9 mouse cellular contexts compared by ENCODE assay signal in the genomic region with DNA sequence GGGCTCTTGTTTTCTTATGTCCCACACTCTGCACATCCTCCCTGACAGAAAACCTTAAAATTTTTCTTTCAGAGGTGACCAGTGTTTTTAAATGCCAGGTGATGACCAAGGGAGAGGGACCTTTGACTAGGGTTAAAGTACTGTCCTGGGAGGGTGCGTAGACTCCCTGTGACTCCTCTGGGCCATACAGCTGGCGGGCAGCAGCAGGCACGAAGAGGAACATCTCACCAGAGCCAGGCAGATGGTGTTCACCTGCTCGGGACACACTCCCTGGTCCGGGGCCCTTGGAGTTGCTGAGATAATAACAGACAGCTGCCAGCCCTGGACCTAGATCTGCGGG.
A peak's percentile ranks its signal among the peaks of the same experiment; 100 is the strongest.
DNase-seq lines count a peak whose midpoint lies in the region; ATAC-seq and TF ChIP-seq lines count a peak whose summit lies in the region.
"Had no signal": no experiment of that assay in that cellular context is flagged by ENCODE, and none has a peak within 500 bp of the region (broad histone marks: within the 10 kb centered on the region; RNA-seq: fewer than 3 reads in every experiment).

No protein-coding gene starts in this region.

- no peak for ATAC-seq in heart, embryonic 11.5 days (replicated peaks; ENCODE audit: insufficient number of reproducible peaks, low FRiP score, low TSS enrichment)
- no peak for ATAC-seq in embryonic facial prominence, embryonic 13.5 days (ENCODE audit: insufficient number of reproducible peaks, insufficient read depth, low FRiP score, low TSS enrichment, low read depth)
- ATAC-seq in hindbrain, postnatal 0 days = no peak; the same call in 1 of the 2 replicates
- no peak for ATAC-seq in midbrain, embryonic 15.5 days (replicated peaks)
- ATAC-seq: Patski had no signal

- DNase-seq in heart, adult 2 months = no peak
- DNase-seq in hindbrain, postnatal 0 days (ENCODE audit: low spot score) = no peak
- no peak for DNase-seq in right cerebral cortex, postnatal 25 days
- DNase-seq in adrenal gland, postnatal 36 days = no peak
- DNase-seq in right cerebral cortex, adult 2 months (ENCODE audit: low spot score in 2 of 2) = no peak

- no peaks in the 10 kb centered on the region for H3K9me3 ChIP-seq in heart, embryonic 11.5 days (replicated peaks; ENCODE audit: control insufficient read depth, low read length)
- H3K9me3 ChIP-seq in embryonic facial prominence, embryonic 13.5 days = no peaks in the 10 kb centered on the region
- no peaks in the 10 kb centered on the region for H3K9me3 ChIP-seq in hindbrain, postnatal 0 days (ENCODE audit: low read length)
- no peaks in the 10 kb centered on the region for H3K9me3 ChIP-seq in midbrain, embryonic 15.5 days

- TF ChIP-seq POLR2A in heart, adult 2 months (IDR thresholded peaks at IDR 0.05; ENCODE audit: insufficient read depth, low read depth, low read length) = no peak

- H3K4me3 ChIP-seq in heart, adult 2 months = no peak overlapping the region
- H3K4me3 ChIP-seq in heart, embryonic 11.5 days (ENCODE audit: low read depth, low read length) = no peak overlapping the region
- no peak overlapping the region for H3K4me3 ChIP-seq in embryonic facial prominence, embryonic 13.5 days
- H3K4me3 ChIP-seq in hindbrain, postnatal 0 days (ENCODE audit: low read length) = no peak overlapping the region
- no peak overlapping the region for H3K4me3 ChIP-seq in midbrain, embryonic 15.5 days

- TF ChIP-seq CTCF in heart, adult 2 months (IDR thresholded peaks at IDR 0.05) = no peak
- no peak for TF ChIP-seq CTCF in hindbrain, postnatal 0 days (IDR thresholded peaks at IDR 0.05; ENCODE audit: low read depth)

- no peaks in the 10 kb centered on the region for H3K36me3 ChIP-seq in heart, adult 2 months (ENCODE audit: control insufficient read depth, insufficient read depth, low read length)
- no peaks in the 10 kb centered on the region for H3K36me3 ChIP-seq in heart, embryonic 11.5 days (ENCODE audit: control insufficient read depth, insufficient read depth, low read length)
- H3K36me3 ChIP-seq in embryonic facial prominence, embryonic 13.5 days = no peaks in the 10 kb centered on the region
- H3K36me3 ChIP-seq in hindbrain, postnatal 0 days (ENCODE audit: insufficient read depth, low read length) = no peaks in the 10 kb centered on the region
- H3K36me3 ChIP-seq in midbrain, embryonic 15.5 days (replicated peaks) = no peaks in the 10 kb centered on the region

- no peaks in the 10 kb centered on the region for H3K27me3 ChIP-seq in heart, adult 2 months (ENCODE audit: control insufficient read depth, insufficient read depth, low read length)
- no peaks in the 10 kb centered on the region for H3K27me3 ChIP-seq in heart, embryonic 11.5 days (ENCODE audit: control insufficient read depth, insufficient read depth, low read length)
- no peaks in the 10 kb centered on the region for H3K27me3 ChIP-seq in embryonic facial prominence, embryonic 13.5 days
- H3K27me3 ChIP-seq in hindbrain, postnatal 0 days (ENCODE audit: insufficient read depth, low read length) = no peaks in the 10 kb centered on the region
- no peaks in the 10 kb centered on the region for H3K27me3 ChIP-seq in midbrain, embryonic 15.5 days (replicated peaks)
- H3K27me3 ChIP-seq: Patski had no signal

- 77% methylated on average over 6 of the region's 6 CpGs for WGBS in heart, adult 2 months
- 77% methylated on average over 6 of the region's 6 CpGs for WGBS in heart, embryonic 11.5 days (ENCODE audit: insufficient replicate concordance)
- 50% methylated on average over 6 of the region's 6 CpGs for WGBS in embryonic facial prominence, embryonic 13.5 days
- WGBS in hindbrain, postnatal 0 days = 35% methylated on average over 6 of the region's 6 CpGs
- 20% methylated on average over 6 of the region's 6 CpGs for WGBS in midbrain, embryonic 15.5 days

- no peak overlapping the region for H3K4me2 ChIP-seq in heart, embryonic 11.5 days
- H3K4me2 ChIP-seq in embryonic facial prominence, embryonic 13.5 days = no peak overlapping the region
- H3K4me2 ChIP-seq in hindbrain, postnatal 0 days (ENCODE audit: low read depth, low read length) = no peak overlapping the region
- H3K4me2 ChIP-seq in midbrain, embryonic 15.5 days = no peak overlapping the region; the same call in 1 of the 2 replicates

- intact Hi-C loops in heart, adult 2 months (cut with DNase I) = loop anchor here (1.0 to 5.0 kb wide), 2 partner anchors 78 to 173 kb away; no protein-coding TSS in a partner anchor

- no peaks in the 10 kb centered on the region; the same call in 1 of the 2 replicates for H3K79me2 ChIP-seq in heart, adult 2 months (replicated peaks; ENCODE audit: control insufficient read depth, insufficient read depth, low read length)

- H3K9ac ChIP-seq in heart, adult 2 months (ENCODE audit: low read depth, low read length) = no peak overlapping the region
- H3K9ac ChIP-seq in heart, embryonic 11.5 days (ENCODE audit: low read depth, low read length) = no peak overlapping the region
- no peak overlapping the region for H3K9ac ChIP-seq in embryonic facial prominence, embryonic 13.5 days
- H3K9ac ChIP-seq in hindbrain, postnatal 0 days (replicated peaks; ENCODE audit: low read length) = no peak overlapping the region
- H3K9ac ChIP-seq in midbrain, embryonic 15.5 days = no peak overlapping the region

- H3K4me1 ChIP-seq in heart, adult 2 months (ENCODE audit: control insufficient read depth, insufficient read depth, low read length) = peaks cover 21% of the 10 kb centered on the region
- peaks cover 33% of the 10 kb centered on the region for H3K4me1 ChIP-seq in heart, embryonic 11.5 days (ENCODE audit: control insufficient read depth, insufficient read depth, low read length)
- H3K4me1 ChIP-seq in embryonic facial prominence, embryonic 13.5 days = peaks cover 89% of the 10 kb centered on the region
- H3K4me1 ChIP-seq in hindbrain, postnatal 0 days (ENCODE audit: insufficient read depth, low read length) = peaks cover 18% of the 10 kb centered on the region
- H3K4me1 ChIP-seq in midbrain, embryonic 15.5 days = peaks cover 91% of the 10 kb centered on the region

- H3K27ac ChIP-seq in heart, adult 2 months = peak overlapping the region; percentile 56; the same call in 1 of the 2 replicates
- no peak overlapping the region for H3K27ac ChIP-seq in heart, embryonic 11.5 days (ENCODE audit: low read depth, low read length)
- peak overlapping the region; percentile 52; the same call in 1 of the 2 replicates for H3K27ac ChIP-seq in embryonic facial prominence, embryonic 13.5 days
- H3K27ac ChIP-seq in hindbrain, postnatal 0 days = peak overlapping the region; percentile 45
- peak overlapping the region; percentile 63 for H3K27ac ChIP-seq in midbrain, embryonic 15.5 days

- TF ChIP-seq EP300 in heart, adult 2 months (IDR thresholded peaks at IDR 0.05; ENCODE audit: insufficient read depth, low read depth, low read length) = no peak
